Mouse (Mus musculus) frontal cortex, adult (tissue): Measurements from ENCODE around the gene Gfra1.

ENCODE experiments used
- ATAC-seq: cut with Nextera tagmentation; 2 replicates; pipeline ENCODE4 v1.9.2; 2017; ENCODE audit warnings: mild to moderate bottlenecking, moderate library complexity, mixed read lengths; ENCODE audit not compliant: low TSS enrichment

The Gfra1 gene

DNA sequence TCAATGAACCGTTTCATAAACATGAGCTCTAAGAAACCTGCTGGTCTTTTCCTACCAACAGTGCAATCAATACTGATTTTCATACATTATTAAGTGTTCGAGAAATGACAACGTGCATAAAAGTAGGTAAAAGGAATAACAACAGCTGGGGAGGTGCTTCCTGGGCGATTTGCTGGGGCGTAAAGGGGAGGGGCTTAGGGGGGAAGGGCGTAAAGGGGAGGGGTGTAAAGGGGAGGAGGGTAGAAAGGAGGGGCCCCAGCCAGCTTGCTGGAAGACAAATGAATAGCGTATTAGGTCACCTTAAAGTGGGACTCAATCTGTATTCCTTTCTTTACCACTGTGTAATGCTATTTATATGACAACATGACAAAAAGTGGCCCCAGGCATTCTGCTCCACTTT lies 13.9 kb downstream of the Gfra1 start:
- no peak for ATAC-seq

- no peak for ATAC-seq
Observed at GRCm38 (mm10) chr19:58441246-58441645, 14.5 kb downstream of the Gfra1 start.

- no peak for ATAC-seq
Observed at GRCm38 (mm10) chr19:58438762-58439161, 16.9 kb downstream of the Gfra1 start.

- no peak for ATAC-seq
Observed at GRCm38 (mm10) chr19:58437441-58438071, 18.2 kb downstream of the Gfra1 start.

- no peak for ATAC-seq
Observed at GRCm38 (mm10) chr19:58436874-58437273, 18.8 kb downstream of the Gfra1 start.

DNA sequence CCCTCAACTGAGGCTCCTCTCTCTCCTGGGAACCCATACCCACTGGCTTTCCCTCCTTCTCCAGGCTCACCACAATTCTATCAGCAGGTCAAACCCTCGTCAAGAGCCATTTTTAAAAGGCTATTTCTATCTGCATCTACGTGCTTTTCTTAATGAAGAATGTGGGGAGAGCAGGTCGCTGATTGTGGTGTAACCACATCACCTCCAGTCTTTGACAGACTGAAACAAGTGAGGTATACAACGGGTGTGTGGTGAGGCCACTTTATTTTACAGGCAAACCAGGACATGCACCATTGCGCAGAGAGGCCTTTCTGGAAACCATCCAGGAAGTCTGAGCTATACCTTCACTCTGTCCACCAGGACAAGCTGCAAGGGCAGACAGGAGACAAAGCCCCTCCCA lies 19.8 kb downstream of the Gfra1 start:
- ATAC-seq = no peak

DNA sequence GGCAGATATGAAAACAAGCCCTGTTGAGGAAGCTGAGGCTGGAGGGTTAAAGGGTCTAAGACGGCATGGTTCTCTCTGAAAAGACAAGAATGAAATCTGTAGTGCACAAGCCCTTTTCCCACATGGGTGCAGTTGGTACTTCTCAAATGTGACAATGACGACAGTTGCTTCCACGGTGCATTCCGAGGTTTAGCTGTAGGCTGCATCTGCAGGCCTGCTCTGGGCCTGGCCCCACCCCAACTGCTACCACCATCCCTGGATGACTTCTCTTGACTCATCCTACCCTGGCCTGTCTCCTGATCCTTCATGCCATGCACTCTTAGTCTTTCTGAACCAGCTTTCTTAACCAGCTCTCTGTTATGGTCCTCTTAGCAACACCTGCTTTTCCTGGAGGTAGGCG lies 22.9 kb downstream of the Gfra1 start:
- ATAC-seq = no peak

DNA sequence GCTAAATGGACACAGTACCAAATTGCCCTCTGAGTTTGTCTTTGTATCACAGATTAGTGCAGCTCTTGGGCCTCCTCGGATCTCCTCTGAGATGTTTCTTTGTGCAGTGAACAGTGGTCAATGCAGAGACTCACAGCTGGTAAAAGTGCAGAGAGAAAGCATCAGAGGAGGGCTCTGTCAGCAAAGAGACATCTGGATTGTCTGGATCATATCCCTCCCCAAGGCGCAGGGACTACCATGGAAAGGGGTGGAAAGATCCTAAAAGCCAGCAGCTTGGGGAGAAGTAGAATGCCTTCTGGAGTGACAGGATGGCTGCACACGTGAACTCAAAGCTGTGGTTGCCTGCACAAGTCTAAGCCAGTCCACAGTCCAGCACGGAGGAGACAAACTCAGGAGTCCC lies 27.2 kb downstream of the Gfra1 start:
- no peak for ATAC-seq

- no peak for ATAC-seq
Observed at GRCm38 (mm10) chr19:58427348-58427747, 28.4 kb downstream of the Gfra1 start.

GRCm38 (mm10) chr19:58424928-58425327 lies 30.8 kb downstream of the Gfra1 start:
- no peak for ATAC-seq

GRCm38 (mm10) chr19:58424179-58424578 lies 31.5 kb downstream of the Gfra1 start:
- no peak for ATAC-seq

DNA sequence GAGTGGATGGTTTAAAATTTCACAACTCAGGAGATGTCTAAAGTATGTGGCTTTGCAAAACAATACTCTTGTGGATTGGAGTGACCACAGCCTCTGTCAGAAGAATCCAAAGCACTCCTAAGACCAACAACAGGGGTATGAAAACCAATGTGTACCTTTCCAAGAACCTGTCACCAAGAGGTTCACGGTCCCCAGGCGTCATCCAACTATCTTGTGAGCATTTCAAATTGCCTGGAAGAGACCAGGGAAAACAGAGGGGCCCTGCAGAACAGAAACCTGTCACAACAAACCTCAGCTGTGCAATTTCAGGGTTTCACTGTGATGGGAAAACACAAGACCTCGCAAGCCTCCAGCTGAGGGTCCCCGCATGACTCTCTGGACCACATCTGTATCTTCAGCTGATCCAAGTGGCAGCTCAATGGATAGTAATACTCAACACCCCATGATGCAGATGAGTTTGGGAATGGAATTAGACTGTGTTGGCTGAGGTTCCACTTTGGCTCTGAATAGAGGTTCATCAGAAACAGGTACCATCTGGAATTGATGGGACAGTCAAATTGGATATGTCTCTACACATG lies 32.7 kb downstream of the Gfra1 start:
- ATAC-seq = no peak

GRCm38 (mm10) chr19:58419685-58420084 lies 36.0 kb downstream of the Gfra1 start:
- ATAC-seq = no peak

GRCm38 (mm10) chr19:58419278-58419677 lies 36.4 kb downstream of the Gfra1 start:
- ATAC-seq = no peak

- ATAC-seq = no peak
Observed at GRCm38 (mm10) chr19:58415173-58415572, 40.5 kb downstream of the Gfra1 start.

DNA sequence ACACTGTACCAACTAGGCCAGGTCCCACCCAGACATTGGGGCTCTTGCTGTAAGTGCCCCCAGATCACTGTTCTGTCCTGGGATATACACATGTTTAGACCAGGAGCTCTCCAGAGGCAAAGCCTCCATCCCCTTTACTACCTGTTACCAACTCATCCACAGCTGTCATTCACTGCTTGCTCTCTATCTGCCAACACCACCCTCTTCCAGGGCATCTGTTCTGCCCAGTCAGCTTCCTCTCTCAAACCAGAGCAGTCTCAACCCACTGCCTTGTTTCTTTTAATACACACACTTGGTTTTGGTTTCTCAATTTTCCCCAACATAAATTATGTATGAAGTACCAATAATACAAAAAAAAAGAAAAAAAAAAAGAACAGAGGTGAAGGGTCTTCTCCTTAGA lies 41.0 kb downstream of the Gfra1 start:
- no peak for ATAC-seq

DNA sequence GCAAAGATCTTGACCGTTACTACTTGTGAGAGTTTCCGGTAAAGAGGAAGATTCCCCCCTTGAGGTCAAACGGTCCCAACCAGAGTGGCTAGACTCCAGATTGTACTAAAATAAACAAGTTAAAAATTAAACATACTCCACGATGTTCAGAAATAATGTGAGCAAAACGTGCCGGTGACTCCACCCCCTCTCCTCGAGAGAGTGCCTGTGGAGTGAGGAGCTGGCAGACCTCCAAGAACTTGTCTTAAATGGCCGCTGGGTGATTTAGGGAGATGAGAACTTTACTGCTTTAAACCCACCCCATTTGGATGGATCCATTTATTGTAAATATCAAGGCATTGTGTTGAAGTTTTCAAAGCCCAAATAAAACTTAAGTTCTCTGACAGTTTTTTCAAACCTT lies 42.4 kb downstream of the Gfra1 start:
- ATAC-seq = no peak

GRCm38 (mm10) chr19:58412811-58413210 lies 42.9 kb downstream of the Gfra1 start:
- no peak for ATAC-seq

GRCm38 (mm10) chr19:58406726-58407125 lies 49.0 kb downstream of the Gfra1 start:
- ATAC-seq = no peak

DNA sequence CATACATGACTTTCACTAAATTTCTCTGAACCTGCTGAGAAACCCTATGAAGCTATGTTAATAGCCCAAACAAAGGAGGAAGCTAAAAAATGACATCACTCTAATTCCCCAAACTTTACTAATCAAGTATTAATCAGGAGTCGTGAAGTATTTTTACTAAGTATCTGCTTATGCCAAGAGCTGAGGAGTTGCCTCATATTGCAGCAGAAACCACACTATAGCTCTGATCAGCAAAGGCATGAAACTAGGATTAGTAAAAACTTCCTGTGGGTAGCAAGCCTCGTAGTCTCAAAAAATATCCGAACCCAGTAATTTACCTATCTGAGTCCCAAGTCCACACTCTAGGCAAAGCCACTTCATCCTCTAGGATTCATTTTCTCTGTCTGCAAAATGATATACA lies 55.5 kb downstream of the Gfra1 start:
- no peak for ATAC-seq

DNA sequence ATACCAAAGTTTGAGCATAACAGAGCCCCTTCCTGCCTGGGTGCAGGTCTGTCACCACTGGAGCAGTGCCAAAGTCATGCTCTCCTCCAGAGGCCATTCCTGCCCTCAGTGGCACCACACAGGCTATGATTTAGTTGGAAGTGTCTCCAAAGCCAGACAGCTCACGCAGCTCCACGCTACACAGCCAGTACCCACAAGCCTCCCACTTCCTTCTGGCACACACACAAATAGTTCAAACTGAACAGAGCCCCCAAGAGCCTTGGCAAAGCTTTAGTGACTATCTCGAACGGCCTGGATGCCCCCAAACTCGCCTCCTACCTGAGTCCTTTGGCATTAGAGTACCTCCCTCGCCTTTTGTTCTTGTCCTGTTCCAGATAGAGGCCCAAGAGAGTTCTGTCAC lies 56.5 kb downstream of the Gfra1 start:
- no peak for ATAC-seq

DNA sequence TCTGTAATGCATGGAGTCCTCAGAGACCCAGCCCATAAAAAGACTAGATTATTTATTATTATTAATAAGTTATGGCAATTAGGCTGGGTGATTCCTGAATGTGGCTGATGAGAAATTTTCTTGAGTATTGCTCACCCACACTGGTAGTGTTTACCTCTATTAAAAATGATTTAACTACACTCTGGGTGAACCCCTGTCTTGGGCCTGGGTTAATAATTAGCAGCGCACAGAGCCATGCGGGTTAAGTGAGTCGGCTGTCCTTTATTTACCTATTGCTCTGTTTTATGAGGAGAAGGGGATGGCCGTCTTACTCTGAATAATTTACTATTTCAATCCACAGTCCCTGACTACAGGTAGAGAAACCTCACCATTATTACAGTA lies 59.1 kb downstream of the Gfra1 start:
- no peak for ATAC-seq

GRCm38 (mm10) chr19:58395785-58396603 lies 59.7 kb downstream of the Gfra1 start:
- ATAC-seq = no peak
